Mouse (Mus musculus) cerebellum, adult 9-10 months (tissue): ENCODE data around the gene St6galnac4.

Source experiments
- DNase-seq: peaks from one replicate; pipeline ENCODE4 v3.0.0; 2022

St6galnac4 gene

GRCm38 (mm10) chr2:32572196-32572595, 14.7 kb upstream of the St6galnac4 start:
- DNase-seq = peak; percentile 53

- no peak for DNase-seq
Observed at GRCm38 (mm10) chr2:32574497-32574896, 12.4 kb upstream of the St6galnac4 start, which contains the start of gene Pip5kl1. Gene Pip5kl1 (plus strand): TSS chr2:32574797.

- DNase-seq = peak; percentile 88
Observed at GRCm38 (mm10) chr2:32574901-32575585, 11.9 kb upstream of the St6galnac4 start.

GRCm38 (mm10) chr2:32575586-32576160, 11.2 kb upstream of the St6galnac4 start, which contains the start of gene 9430097D07Rik:
Gene 9430097D07Rik (minus strand): TSS chr2:32575684.
- peak; percentile 83 for DNase-seq

GRCm38 (mm10) chr2:32576532-32576931, 10.4 kb upstream of the St6galnac4 start:
- DNase-seq = peak; percentile 43

GRCm38 (mm10) chr2:32578146-32579046, 8.5 kb upstream of the St6galnac4 start:
- DNase-seq = peak; percentile 64

GRCm38 (mm10) chr2:32581450-32582095, 5.3 kb upstream of the St6galnac4 start:
- peak; percentile 85 for DNase-seq

- peak; percentile 95 for DNase-seq
Observed at GRCm38 (mm10) chr2:32582830-32583799, 3.8 kb upstream of the St6galnac4 start.

- no peak for DNase-seq
Observed at GRCm38 (mm10) chr2:32585149-32585714, 1.7 kb upstream of the St6galnac4 start.

GRCm38 (mm10) chr2:32587731-32588321, 931 bp downstream of the St6galnac4 start:
- no peak for DNase-seq

- peak; percentile 91 for DNase-seq
Observed at GRCm38 (mm10) chr2:32589213-32589795, 2.4 kb downstream of the St6galnac4 start.

- DNase-seq = no peak
Observed at GRCm38 (mm10) chr2:32590224-32590623, 3.3 kb downstream of the St6galnac4 start.

GRCm38 (mm10) chr2:32591249-32591648, 4.4 kb downstream of the St6galnac4 start:
- no peak for DNase-seq

GRCm38 (mm10) chr2:32596725-32597124, 9.8 kb downstream of the St6galnac4 start:
- DNase-seq = peak; percentile 97

- peak; percentile 68 for DNase-seq
Observed at GRCm38 (mm10) chr2:32597248-32597647, 10.4 kb downstream of the St6galnac4 start.

- DNase-seq = no peak
Observed at GRCm38 (mm10) chr2:32597699-32598098, 10.8 kb downstream of the St6galnac4 start.

- peak; percentile 80 for DNase-seq
Observed at GRCm38 (mm10) chr2:32598506-32598905, 11.6 kb downstream of the St6galnac4 start.

GRCm38 (mm10) chr2:32599409-32599808, 12.5 kb downstream of the St6galnac4 start, which contains the start of gene St6galnac6:
Gene St6galnac6 (plus strand): TSS chr2:32599709.
- DNase-seq = no peak

- DNase-seq = no peak
Observed at GRCm38 (mm10) chr2:32601417-32602065, 14.6 kb downstream of the St6galnac4 start.

- peak; percentile 96 for DNase-seq
Observed at GRCm38 (mm10) chr2:32602600-32603054, 15.7 kb downstream of the St6galnac4 start.
